Mouse (Mus musculus) spleen, adult 2 months (tissue): Measurements from ENCODE around the gene Ap5b1.

ENCODE experiments used
- CTCF ChIP-seq: fragments of 200-500 bp; IDR thresholded peaks from 2 replicates; pipeline ENCODE4 v1.5.1; 2011; ENCODE audit warnings: mild to moderate bottlenecking, inconsistent platforms; ENCODE audit not compliant: insufficient read depth, insufficient read length, insufficient replicate concordance; ENCODE audit errors: extremely low read depth
- POLR2A ChIP-seq: fragments of 200-500 bp; IDR thresholded peaks from 2 replicates; pipeline ENCODE4 v1.6.1; 2011; ENCODE audit warnings: low read depth, low read length, inconsistent platforms

DNA sequence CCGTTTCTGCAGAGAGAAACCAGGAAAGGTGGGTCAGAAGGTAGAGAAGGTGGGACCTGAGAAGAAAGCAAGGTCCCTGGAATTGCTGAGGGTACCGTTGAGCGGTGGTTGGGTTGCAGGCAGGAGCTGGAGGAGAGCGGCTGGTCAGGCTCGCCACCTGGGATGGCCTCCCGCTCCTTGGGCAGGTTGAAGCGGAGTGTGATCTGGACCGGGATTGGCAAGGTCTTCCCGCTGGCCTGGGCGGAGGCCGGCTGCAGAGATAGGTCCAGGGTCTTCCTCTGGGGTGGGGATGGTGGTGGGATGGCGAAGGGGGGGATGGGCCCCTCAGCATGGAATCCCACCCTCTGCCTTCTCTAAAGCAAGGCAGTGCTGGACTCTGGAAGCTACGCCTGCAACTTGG is 40.9 kb downstream of the Ap5b1 start:
- TF ChIP-seq POLR2A (no peak), CTCF (no peak)
